Mouse (Mus musculus) neural tube, embryonic 14.5 days (tissue): ENCODE measurements around the gene Pdcl2. TPM values are rescaled to one million over a fixed set of nuclear protein-coding genes. Genes with fewer than 3 reads are reported as not detected.

Experiments
- ATAC-seq: fragments of 200-750 bp; cut with Nextera tagmentation; 2 replicates; pipeline ENCODE4 v1.8.0; 2017; ENCODE audit warnings: low read depth, mild to moderate bottlenecking, moderate TSS enrichment, moderate library complexity
- H3K27ac ChIP-seq: fragments of 300-500 bp; sonication (generic); 2 replicates; pipeline ENCODE4 v1.5.1; 2014; ENCODE audit warnings: low read depth, mild to moderate bottlenecking, control low read depth, low read length, moderate library complexity, mixed read lengths
- H3K27me3 ChIP-seq: fragments of 300-500 bp; sonication (generic); 2 replicates; pipeline ENCODE4 v1.6.1; 2014; ENCODE audit warnings: low read length; ENCODE audit not compliant: control insufficient read depth, insufficient read depth
- H3K36me3 ChIP-seq: fragments of 300-500 bp; sonication (generic); 2 replicates; pipeline ENCODE4 v1.6.1; 2014; ENCODE audit warnings: low read length, mixed read lengths; ENCODE audit not compliant: control insufficient read depth, insufficient read depth
- H3K4me1 ChIP-seq: fragments of 300-500 bp; sonication (generic); 2 replicates; pipeline ENCODE4 v1.6.1; 2014; ENCODE audit warnings: low read length; ENCODE audit not compliant: control insufficient read depth, insufficient read depth
- H3K4me2 ChIP-seq: fragments of 300-500 bp; sonication (generic); 2 replicates; pipeline ENCODE4 v1.6.1; 2014; ENCODE audit warnings: mild to moderate bottlenecking, low read depth, low read length, control low read depth
- H3K4me3 ChIP-seq: fragments of 300-500 bp; sonication (generic); 2 replicates; pipeline ENCODE4 v1.5.1; 2014; ENCODE audit warnings: low read depth, low read length, control low read depth, mixed read lengths
- H3K9ac ChIP-seq: fragments of 300-500 bp; sonication (generic); replicated peaks from 2 replicates; pipeline ENCODE4 v1.6.1; 2014; ENCODE audit warnings: low read depth, mild to moderate bottlenecking, control low read depth, low read length, mixed read lengths
- H3K9me3 ChIP-seq: fragments of 300-500 bp; sonication (generic); 2 replicates; pipeline ENCODE4 v1.6.1; 2016; ENCODE audit warnings: low read length; ENCODE audit not compliant: control insufficient read depth
- WGBS: fragments of 180-500 bp; shearing (Covaris S2); extraction: QIAGEN DNeasy Blood & Tissue Kit; methylation state at CpG from one replicate; pipeline ENCODE4 v1.1.7; 2014; 5-methylcytosine and 5-hydroxymethylcytosine counted together
- polyA plus RNA-seq: library from polyadenylated mRNA; unstranded; fragments of >200 nt; fragmentation: Nextera tagmentation; extraction: Ambion mirVana; gene quantifications from 2 replicates; pipeline ENCODE4 v1.2.1, GENCODE M21; 2014

Gene Pdcl2
- polyA plus RNA-seq, 1 experiment from 2014 or later, result not detected

DNA sequence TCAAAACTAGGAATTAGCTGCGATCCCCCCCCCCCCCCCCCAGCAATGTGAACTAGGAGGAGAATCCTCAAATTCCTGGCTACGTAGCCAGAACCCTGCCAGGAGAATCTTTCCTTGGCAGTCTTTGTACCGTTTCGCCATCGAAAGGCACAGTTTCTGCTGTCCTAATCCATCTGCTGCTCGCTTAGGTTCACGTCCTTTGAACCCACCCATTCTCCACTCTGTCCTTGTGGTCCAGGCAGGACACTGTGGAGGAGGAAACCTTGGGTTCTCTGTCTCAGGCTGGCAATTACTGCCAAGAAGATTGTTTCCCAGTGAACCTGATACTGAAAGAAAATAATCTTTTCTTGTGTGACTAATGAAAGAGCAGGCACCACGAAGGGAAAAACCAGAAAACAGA lies 25.3 kb downstream of the Pdcl2 start:
- peaks cover 9% of the 10 kb centered on the region for H3K4me1 ChIP-seq
- H3K36me3 ChIP-seq, result no peaks in the 10 kb centered on the region
- WGBS, result 5% methylated on average over 7 of the region's 8 CpGs
- H3K27ac ChIP-seq, result no peak overlapping the region
- peak overlapping the region; percentile 94 for H3K4me3 ChIP-seq
- H3K9ac ChIP-seq, result 0 out of 2 replicates have a peak overlapping the region, but pooled peaks have one; percentile 25
- H3K4me2 ChIP-seq, result peak overlapping the region; percentile 94
- no peaks in the 10 kb centered on the region for H3K27me3 ChIP-seq
- H3K9me3 ChIP-seq, result no peaks in the 10 kb centered on the region
- ATAC-seq, result no peak

DNA sequence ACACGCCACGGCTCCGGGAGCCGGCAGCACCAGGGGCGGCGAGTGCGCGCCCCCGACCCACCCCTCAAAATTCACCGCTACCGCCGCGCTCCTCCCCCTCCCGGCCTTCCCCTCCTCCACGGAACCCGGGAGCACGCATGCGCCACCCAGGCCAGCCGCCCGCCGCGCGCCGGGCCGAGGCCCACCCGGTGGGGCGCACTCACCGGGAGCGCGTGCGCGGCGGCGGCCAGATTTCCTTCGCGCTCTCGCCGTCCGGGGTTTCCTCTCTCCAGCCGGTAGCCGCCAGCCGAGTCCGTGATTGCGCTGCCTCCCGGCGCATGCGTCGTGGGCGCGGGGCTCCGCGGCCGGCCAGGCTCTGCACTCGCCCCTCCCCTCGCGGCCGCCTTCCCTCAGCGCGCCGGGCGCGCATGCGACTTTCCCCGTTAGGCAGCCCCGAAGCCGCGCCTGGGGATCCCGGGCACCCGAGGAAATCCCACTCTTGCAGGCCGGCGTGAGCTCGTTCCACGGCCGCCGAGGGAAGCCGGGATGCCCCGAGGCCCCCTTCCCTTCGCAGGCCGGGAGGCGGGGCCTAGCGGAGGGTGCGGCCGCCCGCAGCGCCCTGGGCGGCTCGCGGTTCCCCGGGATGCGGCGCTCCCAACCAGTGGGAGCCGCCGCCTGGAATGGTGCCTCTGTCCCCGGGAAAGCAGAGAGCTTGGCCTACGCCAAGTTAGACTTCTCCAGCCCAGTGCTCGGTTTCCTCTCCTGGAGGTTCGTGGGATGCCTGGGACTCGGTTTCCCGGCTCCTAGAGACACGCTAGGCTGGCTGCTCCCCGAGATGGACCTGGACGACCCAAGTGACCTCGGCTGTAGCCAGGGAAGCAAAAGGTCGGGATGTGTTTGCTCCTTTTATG lies 26.3 kb downstream of the Pdcl2 start, which contains the start of gene Clock:
Gene Clock (minus strand): TSS at position 341 of the 890 bp plus-strand sequence.
- H3K36me3 ChIP-seq, result no peaks in the 10 kb centered on the region
- no peaks in the 10 kb centered on the region for H3K27me3 ChIP-seq

DNA sequence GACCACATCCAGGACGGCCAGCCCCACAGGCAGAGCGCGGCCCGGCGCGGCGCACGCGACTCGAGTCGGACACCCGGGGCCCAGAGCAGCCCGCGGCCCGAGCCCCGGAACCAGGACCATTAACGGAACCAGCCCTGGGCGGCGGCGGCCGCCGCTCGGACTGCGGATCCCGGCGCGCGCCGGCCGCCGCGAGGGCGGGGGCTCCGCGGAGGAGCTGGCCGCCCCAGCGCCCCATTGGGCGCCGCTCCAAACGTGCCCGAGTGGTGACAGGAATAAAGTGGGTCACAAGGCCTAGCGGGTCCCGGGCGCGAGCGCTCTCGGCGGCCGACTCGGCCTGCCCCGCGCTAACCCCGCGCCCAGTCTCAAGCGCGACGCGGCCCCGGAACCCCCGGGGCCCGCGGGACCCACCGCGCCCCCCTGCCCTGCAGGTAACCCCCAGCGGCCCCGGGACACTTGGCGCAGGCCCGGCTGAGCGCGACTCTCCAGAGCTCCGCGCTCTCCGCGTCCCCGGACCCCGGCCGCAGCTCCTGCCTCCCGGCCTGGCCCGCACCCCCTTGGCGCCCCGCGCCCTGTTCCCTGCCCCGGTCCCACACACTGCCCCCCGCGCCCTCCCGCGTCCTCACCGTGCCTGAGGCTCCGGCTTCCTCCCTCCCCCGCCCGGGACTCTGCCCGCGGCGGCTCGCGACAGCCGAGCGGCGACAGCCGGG lies 27.1 kb downstream of the Pdcl2 start:
- Histone ChIP-seq H3K9me3 (no peaks in the 10 kb centered on the region), H3K27me3 (no peaks in the 10 kb centered on the region)
- WGBS, result 0% methylated on average over 69 of the region's 100 CpGs

More for the DNA sequence above, 26.3 kb downstream of the Pdcl2 start, which contains the start of gene Clock:
- Histone ChIP-seq H3K9ac (peak within 1 kb of the TSS; percentile 91), H3K4me1 (peaks cover 10% of the 10 kb centered on the region), H3K27ac (peak within 1 kb of the TSS; percentile 98), H3K4me3 (peak within 1 kb of the TSS; percentile 94), H3K9me3 (no peaks in the 10 kb centered on the region), H3K4me2 (peak within 1 kb of the TSS; percentile 94)
- peak; percentile 92 for ATAC-seq
- WGBS, result under 1% methylated on average over 93 of the region's 104 CpGs

DNA sequence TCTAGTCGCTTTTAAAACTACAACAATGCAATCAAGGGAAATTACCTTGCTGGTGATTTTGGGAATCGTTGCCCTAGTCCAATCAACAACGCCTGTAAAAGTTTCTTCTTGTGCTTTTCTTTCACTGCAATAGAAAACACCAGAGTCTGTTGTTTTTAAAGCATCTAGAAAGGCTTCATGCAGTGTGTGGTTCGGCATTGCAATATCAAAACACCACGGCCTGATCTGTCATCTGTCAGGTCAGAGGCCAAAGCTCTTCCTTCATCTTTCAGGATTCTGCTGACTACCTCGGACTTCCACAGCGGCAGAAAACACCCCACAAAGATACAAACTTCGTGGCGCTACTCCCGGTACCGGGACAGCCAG lies 27.6 kb downstream of the Pdcl2 start:
- no peak for ATAC-seq
- H3K36me3 ChIP-seq, result no peaks in the 10 kb centered on the region
- no peaks in the 10 kb centered on the region for H3K9me3 ChIP-seq
- H3K4me3 ChIP-seq, result peak overlapping the region; percentile 94
- H3K9ac ChIP-seq, result peak overlapping the region; percentile 91
- peak overlapping the region; percentile 48 for H3K4me2 ChIP-seq
- H3K4me1 ChIP-seq, result peaks cover 10% of the 10 kb centered on the region
- H3K27me3 ChIP-seq, result no peaks in the 10 kb centered on the region
- peak overlapping the region; percentile 98 for H3K27ac ChIP-seq
- WGBS, result 2% methylated on average over 11 of the region's 11 CpGs

More for the DNA sequence above, 27.1 kb downstream of the Pdcl2 start:
- Histone ChIP-seq H3K9ac (peak overlapping the region; percentile 91), H3K4me1 (peaks cover 10% of the 10 kb centered on the region), H3K36me3 (no peaks in the 10 kb centered on the region), H3K27ac (peak overlapping the region; percentile 98), H3K4me2 (peak overlapping the region; percentile 48), H3K4me3 (peak overlapping the region; percentile 94)
- ATAC-seq, result peak; percentile 81

DNA sequence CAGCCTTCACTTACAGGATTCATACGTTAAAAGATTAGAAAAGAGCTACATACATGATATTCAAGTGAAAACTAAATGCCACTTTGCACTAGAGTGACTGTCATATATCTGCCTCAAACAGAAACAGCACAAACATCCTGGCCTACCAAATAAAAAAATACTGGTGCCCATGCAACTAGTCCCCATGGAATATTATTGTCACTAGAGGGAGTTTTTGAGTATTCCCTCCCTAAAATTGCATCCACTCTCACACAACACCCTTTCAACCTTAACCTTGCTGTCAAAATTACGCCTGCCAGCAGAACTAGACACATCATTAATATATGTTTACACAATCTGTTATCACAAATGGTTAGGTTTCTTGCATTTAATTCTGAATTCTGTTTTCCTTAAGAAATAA lies 28.9 kb downstream of the Pdcl2 start:
- Histone ChIP-seq H3K4me2 (no peak overlapping the region), H3K4me3 (no peak overlapping the region), H3K4me1 (peaks cover 10% of the 10 kb centered on the region), H3K9ac (no peak overlapping the region), H3K36me3 (no peaks in the 10 kb centered on the region), H3K27me3 (no peaks in the 10 kb centered on the region), H3K27ac (no peak overlapping the region), H3K9me3 (no peaks in the 10 kb centered on the region)
- ATAC-seq, result no peak
- WGBS, result 84% methylated on average over 2 of the region's 2 CpGs

DNA sequence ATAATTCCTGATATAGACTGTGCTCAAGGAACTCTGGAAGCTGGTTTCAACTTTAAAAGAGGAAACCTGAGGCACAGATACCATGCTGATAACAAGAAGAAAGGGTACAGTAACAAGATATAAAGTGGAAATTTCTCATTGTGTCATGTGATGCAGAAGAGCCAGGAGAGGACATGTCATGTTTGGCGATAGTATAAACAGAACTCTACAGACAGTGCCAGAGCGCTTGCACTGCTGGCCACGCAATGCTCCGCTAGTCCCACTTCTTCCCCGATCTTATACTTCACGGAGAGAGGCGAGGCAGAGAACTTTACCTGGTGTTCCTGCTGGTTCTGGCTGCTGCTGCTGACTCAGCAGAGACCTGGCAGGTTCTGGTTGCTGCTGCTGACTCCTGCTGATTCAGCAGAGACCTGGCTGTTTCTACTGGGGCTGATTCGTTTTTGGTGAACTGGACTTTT lies 41.7 kb downstream of the Pdcl2 start:
- Histone ChIP-seq H3K4me2 (no peak overlapping the region), H3K9me3 (no peaks in the 10 kb centered on the region), H3K4me3 (no peak overlapping the region), H3K9ac (no peak overlapping the region), H3K27ac (no peak overlapping the region), H3K27me3 (no peaks in the 10 kb centered on the region), H3K4me1 (no peaks in the 10 kb centered on the region), H3K36me3 (no peaks in the 10 kb centered on the region)
- ATAC-seq, result no peak
- 91% methylated on average over 8 of the region's 8 CpGs for WGBS

DNA sequence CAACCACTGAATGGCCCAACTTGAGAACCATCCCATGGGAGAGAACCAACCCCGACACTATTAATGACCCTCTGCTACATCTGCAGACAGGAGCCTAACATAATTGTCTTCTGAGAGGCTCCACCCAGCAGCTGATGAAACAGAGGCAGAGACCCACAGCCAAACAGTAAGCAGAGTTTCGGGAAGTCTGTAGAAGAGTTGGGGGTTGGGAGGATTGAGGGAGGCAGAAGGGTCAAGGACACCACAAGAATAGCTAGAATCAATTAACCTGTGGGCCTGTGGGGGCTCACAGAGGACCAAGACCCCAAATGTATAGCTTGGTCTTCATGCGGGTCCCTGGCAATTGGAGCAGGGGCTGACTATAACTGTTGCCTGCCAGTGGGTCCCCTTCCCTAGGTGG lies 42.7 kb downstream of the Pdcl2 start:
- no peak for ATAC-seq
- Histone ChIP-seq H3K36me3 (no peaks in the 10 kb centered on the region), H3K4me3 (no peak overlapping the region), H3K4me2 (no peak overlapping the region), H3K4me1 (no peaks in the 10 kb centered on the region), H3K9ac (no peak overlapping the region), H3K27ac (no peak overlapping the region), H3K27me3 (no peaks in the 10 kb centered on the region), H3K9me3 (no peaks in the 10 kb centered on the region)
- 95% methylated on average over 3 of the region's 3 CpGs for WGBS

DNA sequence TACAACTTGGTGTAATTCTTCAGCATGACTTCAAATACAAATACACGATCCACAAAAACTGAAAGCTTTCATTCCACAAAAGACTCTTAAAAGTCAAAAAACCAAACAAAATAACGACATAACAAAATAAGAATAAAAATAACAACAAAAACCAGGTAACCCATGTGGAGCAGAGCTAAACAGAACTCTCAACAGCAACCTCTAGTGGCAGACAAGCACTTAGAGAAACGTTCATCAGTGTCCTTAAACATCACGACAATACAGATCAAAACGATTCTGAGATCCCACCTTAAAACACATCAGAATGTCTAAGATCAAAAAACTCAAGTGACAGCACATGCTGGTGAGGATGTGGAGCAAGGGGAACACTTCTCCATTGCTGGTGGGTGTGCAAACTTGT lies 43.9 kb downstream of the Pdcl2 start:
- Histone ChIP-seq H3K27ac (no peak overlapping the region), H3K4me2 (no peak overlapping the region), H3K27me3 (no peaks in the 10 kb centered on the region), H3K4me1 (no peaks in the 10 kb centered on the region), H3K36me3 (no peaks in the 10 kb centered on the region), H3K9me3 (no peaks in the 10 kb centered on the region), H3K4me3 (no peak overlapping the region), H3K9ac (no peak overlapping the region)
- 80% methylated on average over 5 of the region's 5 CpGs for WGBS
- no peak for ATAC-seq

DNA sequence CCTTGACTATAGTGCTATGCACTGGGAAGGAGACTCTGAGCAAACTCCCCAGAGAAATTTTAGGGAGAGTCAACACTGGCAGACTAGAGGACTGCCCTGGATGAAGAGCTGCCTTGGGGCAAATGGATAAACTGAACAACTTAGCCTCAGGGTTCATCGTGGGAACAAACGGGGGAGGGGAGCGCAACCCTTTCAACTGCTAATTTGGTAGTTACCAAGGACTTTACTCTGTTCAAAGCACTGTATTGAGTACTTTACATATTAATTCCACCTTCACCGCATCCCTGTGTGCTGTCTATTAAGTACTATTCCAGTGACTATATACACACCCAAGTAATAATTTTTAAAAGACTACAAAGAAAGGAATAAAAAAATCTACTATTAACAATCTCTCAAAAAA lies 45.3 kb downstream of the Pdcl2 start:
- Histone ChIP-seq H3K9me3 (no peaks in the 10 kb centered on the region), H3K4me3 (no peak overlapping the region), H3K4me2 (no peak overlapping the region), H3K9ac (no peak overlapping the region), H3K4me1 (no peaks in the 10 kb centered on the region), H3K27ac (no peak overlapping the region), H3K36me3 (no peaks in the 10 kb centered on the region), H3K27me3 (no peaks in the 10 kb centered on the region)
- WGBS, result 34% methylated on average over 4 of the region's 4 CpGs
- no peak for ATAC-seq
